Mouse (Mus musculus): ENCODE data around the gene Traf5. TPM values are rescaled to one million over a fixed set of nuclear protein-coding genes. Genes with fewer than 3 reads are reported as not detected.
A peak's percentile ranks its signal among the peaks of the same experiment; 100 is the strongest.

The Traf5 gene
- polyA plus RNA-seq, 1 experiment = 9.7 TPM

DNA sequence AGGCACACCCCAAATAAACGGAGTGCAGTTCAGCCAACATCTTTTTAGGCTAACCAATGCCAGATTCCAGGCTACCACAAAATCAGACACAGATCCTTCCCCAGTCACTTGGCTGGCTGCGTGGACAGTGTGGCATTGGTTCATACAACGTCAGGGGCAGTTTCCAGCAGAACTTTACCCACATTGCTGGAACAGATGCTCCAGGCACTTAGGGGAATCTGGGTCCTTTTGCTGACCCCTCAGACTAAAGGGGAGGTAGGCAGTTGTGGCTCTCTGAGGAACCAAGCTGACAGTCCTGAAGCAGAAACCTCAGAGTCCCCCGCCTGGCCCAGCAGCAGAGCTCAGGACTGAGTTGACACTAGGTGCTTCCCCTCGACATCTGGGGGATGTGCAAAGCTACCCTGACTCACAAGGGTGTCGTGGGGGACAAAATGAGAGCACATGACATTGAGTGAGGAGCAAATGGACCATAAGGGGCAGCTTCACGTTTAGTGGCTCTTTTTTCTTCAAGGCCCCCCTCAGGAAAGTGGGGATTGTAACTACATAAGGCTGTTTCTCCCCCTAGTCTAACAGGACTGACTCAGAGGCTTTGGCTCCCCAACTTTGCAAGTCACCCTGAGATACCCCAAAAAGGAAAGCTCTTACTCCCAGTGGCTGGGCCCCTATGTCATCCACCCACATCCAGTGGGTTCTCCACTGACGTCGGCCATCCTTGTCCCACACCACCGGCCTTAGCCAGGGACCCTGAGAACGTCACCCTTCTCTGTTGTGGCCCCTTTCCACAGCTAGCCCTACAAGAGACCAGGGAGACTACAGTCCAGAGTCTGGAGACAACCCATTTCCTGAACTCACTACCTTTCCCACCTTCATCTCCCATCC, 1.4 kb downstream of the Traf5 start:
- WGBS = 70% methylated on average over 11 of the region's 11 CpGs
- Histone ChIP-seq H3K27ac (ENCODE audit: insufficient read depth, low read depth, low read length) (peak overlapping the region; percentile 44), H3K36me3 (ENCODE audit: control insufficient read depth, insufficient read depth, low read length) (no peaks in the 10 kb centered on the region), H3K27me3 (ENCODE audit: control insufficient read depth, insufficient read depth, low read length) (no peaks in the 10 kb centered on the region), H3K4me3 (ENCODE audit: low read depth, low read length) (peak overlapping the region; percentile 48), H3K4me1 (ENCODE audit: control insufficient read depth, insufficient read depth, insufficient read length, low read length) (peaks cover 12% of the 10 kb centered on the region)
- TF ChIP-seq CTCF (IDR thresholded peaks at IDR 0.05; ENCODE audit: extremely low read depth, insufficient read length, insufficient replicate concordance, low read depth, low read length) (no peak), POLR2A (IDR thresholded peaks at IDR 0.05; ENCODE audit: low read depth, low read length) (no peak)

DNA sequence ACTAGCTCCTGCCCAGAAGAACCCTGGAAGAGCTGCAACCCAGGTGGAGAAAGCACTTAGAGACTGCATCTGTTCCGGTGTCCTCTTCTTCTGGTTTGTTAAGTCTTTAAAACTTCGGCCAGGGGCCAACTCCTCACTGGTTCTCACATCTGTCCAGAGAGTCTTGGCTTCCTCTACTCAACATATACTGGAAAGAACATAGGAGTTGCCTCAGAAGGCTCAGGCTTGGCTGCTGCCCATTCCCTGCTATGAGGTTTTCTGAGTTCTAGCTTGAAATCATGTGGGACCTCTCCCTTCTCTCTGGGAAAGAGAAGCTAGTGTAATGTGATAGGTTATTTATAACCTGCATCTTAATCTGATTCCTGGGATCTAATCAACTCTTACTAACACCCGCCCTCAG, 2.1 kb downstream of the Traf5 start:
- no peaks in the 10 kb centered on the region for H3K36me3 ChIP-seq (ENCODE audit: control insufficient read depth, insufficient read depth, low read length)
- TF ChIP-seq CTCF (IDR thresholded peaks at IDR 0.05; ENCODE audit: extremely low read depth, insufficient read length, insufficient replicate concordance, low read depth, low read length) = no peak
- no peak for TF ChIP-seq POLR2A (IDR thresholded peaks at IDR 0.05; ENCODE audit: low read depth, low read length)
- H3K4me3 ChIP-seq (ENCODE audit: low read depth, low read length) = no peak overlapping the region
- H3K4me1 ChIP-seq (ENCODE audit: control insufficient read depth, insufficient read depth, insufficient read length, low read length) = peaks cover 14% of the 10 kb centered on the region
- 50% methylated on average over 3 of the region's 3 CpGs for WGBS
- H3K27ac ChIP-seq (ENCODE audit: insufficient read depth, low read depth, low read length) = peak overlapping the region; percentile 44; the same call in 1 of the 2 replicates
- no peaks in the 10 kb centered on the region for H3K27me3 ChIP-seq (ENCODE audit: control insufficient read depth, insufficient read depth, low read length)

DNA sequence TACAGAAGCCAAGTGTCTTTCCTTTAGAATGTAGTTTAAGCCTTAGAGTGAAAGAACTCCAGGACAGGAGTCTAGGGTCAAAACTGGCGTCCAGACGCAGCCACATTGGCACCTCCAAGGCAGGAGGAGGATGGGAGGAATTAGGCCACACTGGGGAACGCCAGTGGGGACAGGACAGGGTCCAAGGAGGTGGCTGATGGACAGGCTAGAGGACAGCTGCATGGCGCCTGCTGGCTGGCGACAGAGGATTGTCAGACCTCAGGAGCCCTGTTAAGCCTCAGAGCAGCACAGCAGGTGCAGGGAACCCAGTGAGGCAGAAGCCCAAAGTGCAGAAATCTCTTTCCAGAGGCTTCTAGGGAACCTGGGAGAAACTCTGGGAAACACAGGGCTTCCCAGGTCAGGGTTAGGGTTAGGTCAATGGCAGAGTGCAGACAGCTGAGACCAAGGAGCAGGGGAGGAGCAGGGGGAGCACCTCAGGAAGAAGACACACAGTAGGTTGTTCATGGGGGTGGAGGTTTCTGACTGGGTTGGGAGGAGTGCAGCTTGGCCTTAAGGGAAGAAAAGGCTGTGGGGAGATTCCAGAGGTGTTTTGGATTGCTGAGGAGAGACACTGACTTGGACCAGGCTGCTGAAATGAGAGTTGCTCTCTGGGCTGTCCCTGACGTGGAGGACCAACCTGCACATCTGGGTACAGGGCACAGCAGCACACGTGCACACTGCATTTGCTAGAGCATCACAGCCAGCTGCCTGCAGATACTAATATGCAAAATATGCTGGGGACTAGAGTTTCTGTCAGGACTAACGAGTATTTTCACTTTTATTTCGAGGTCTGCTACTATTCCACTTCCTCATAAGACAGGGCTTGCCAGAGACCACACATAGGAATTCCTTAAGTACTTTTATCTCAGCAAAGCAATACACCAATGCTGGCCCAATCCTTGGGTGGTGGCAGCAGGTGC, 2.9 kb downstream of the Traf5 start:
- Histone ChIP-seq H3K27me3 (ENCODE audit: control insufficient read depth, insufficient read depth, low read length) (no peaks in the 10 kb centered on the region), H3K27ac (ENCODE audit: insufficient read depth, low read depth, low read length) (no peak overlapping the region), H3K36me3 (ENCODE audit: control insufficient read depth, insufficient read depth, low read length) (no peaks in the 10 kb centered on the region), H3K4me3 (ENCODE audit: low read depth, low read length) (no peak overlapping the region), H3K4me1 (ENCODE audit: control insufficient read depth, insufficient read depth, insufficient read length, low read length) (peaks cover 14% of the 10 kb centered on the region)
- 67% methylated on average over 9 of the region's 9 CpGs for WGBS
- TF ChIP-seq POLR2A (IDR thresholded peaks at IDR 0.05; ENCODE audit: low read depth, low read length) (no peak), CTCF (IDR thresholded peaks at IDR 0.05; ENCODE audit: extremely low read depth, insufficient read length, insufficient replicate concordance, low read depth, low read length) (no peak)

GRCm38 (mm10) chr1:192088011-192088410, 4.3 kb downstream of the Traf5 start:
- no peak overlapping the region for H3K27ac ChIP-seq (ENCODE audit: insufficient read depth, low read depth, low read length)
- WGBS = 82% methylated on average over 4 of the region's 4 CpGs

GRCm38 (mm10) chr1:192087098-192087497, 5.3 kb downstream of the Traf5 start:
- Histone ChIP-seq H3K27me3 (ENCODE audit: control insufficient read depth, insufficient read depth, low read length) (no peaks in the 10 kb centered on the region), H3K36me3 (ENCODE audit: control insufficient read depth, insufficient read depth, low read length) (no peaks in the 10 kb centered on the region), H3K27ac (ENCODE audit: insufficient read depth, low read depth, low read length) (no peak overlapping the region), H3K4me3 (ENCODE audit: low read depth, low read length) (no peak overlapping the region), H3K4me1 (ENCODE audit: control insufficient read depth, insufficient read depth, insufficient read length, low read length) (peaks cover 16% of the 10 kb centered on the region)
- WGBS = 65% methylated on average over 4 of the region's 4 CpGs
- TF ChIP-seq CTCF (IDR thresholded peaks at IDR 0.05; ENCODE audit: extremely low read depth, insufficient read length, insufficient replicate concordance, low read depth, low read length) (no peak), POLR2A (IDR thresholded peaks at IDR 0.05; ENCODE audit: low read depth, low read length) (no peak)

More at GRCm38 (mm10) chr1:192088011-192088410, 4.3 kb downstream of the Traf5 start:
- Histone ChIP-seq H3K36me3 (ENCODE audit: control insufficient read depth, insufficient read depth, low read length) (no peaks in the 10 kb centered on the region), H3K4me1 (ENCODE audit: control insufficient read depth, insufficient read depth, insufficient read length, low read length) (peaks cover 14% of the 10 kb centered on the region), H3K4me3 (ENCODE audit: low read depth, low read length) (no peak overlapping the region), H3K27me3 (ENCODE audit: control insufficient read depth, insufficient read depth, low read length) (no peaks in the 10 kb centered on the region)
- TF ChIP-seq CTCF (IDR thresholded peaks at IDR 0.05; ENCODE audit: extremely low read depth, insufficient read length, insufficient replicate concordance, low read depth, low read length) = no peak
- no peak for TF ChIP-seq POLR2A (IDR thresholded peaks at IDR 0.05; ENCODE audit: low read depth, low read length)

- Histone ChIP-seq H3K4me1 (ENCODE audit: control insufficient read depth, insufficient read depth, insufficient read length, low read length) (peaks cover 16% of the 10 kb centered on the region), H3K27ac (ENCODE audit: insufficient read depth, low read depth, low read length) (peak overlapping the region; percentile 49)
- TF ChIP-seq CTCF (IDR thresholded peaks at IDR 0.05; ENCODE audit: extremely low read depth, insufficient read length, insufficient replicate concordance, low read depth, low read length) (peak; percentile 6; the same call in 1 of the 2 replicates), POLR2A (IDR thresholded peaks at IDR 0.05; ENCODE audit: low read depth, low read length) (no peak)
These were observed 5.9 kb downstream of the Traf5 start for GRCm38 (mm10) chr1:192086279-192087037.

More at GRCm38 (mm10) chr1:192086279-192087037, 5.9 kb downstream of the Traf5 start:
- peak overlapping the region; percentile 4; the same call in 1 of the 2 replicates for H3K4me3 ChIP-seq (ENCODE audit: low read depth, low read length)
- H3K27me3 ChIP-seq (ENCODE audit: control insufficient read depth, insufficient read depth, low read length) = no peaks in the 10 kb centered on the region
- H3K36me3 ChIP-seq (ENCODE audit: control insufficient read depth, insufficient read depth, low read length) = no peaks in the 10 kb centered on the region
- 58% methylated on average over 12 of the region's 12 CpGs for WGBS
